Mouse (Mus musculus): ENCODE data around the gene Spata31d1a.

Spata31d1a gene

GRCm38 (mm10) chr13:59667763-59668162, 42.4 kb downstream of the Spata31d1a start:
- no peak for DNase-seq (ENCODE audit: low spot score)

GRCm38 (mm10) chr13:59663939-59664712, 46.0 kb downstream of the Spata31d1a start:
- no peak for DNase-seq (ENCODE audit: low spot score)

DNA sequence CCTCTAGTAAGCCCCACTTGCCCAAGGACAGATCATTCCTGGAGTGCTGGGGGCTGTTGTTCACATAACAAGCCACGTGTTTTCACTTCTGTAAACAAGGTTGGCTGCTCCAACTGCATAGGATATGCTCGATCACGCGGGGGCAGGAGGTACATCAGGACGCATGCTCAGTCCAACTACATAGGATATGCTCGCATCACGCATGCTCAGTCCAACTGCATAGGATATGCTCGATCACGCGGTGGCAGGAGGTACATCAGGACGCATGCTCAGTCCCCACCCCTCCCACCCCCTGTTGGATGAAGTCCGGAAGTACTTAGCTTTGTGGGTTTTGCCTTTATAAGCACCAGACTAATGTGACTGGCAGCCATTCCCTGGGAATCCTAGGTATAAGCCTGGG, 48.2 kb downstream of the Spata31d1a start:
- no peak for DNase-seq (ENCODE audit: low spot score)

- DNase-seq (ENCODE audit: low spot score) = no peak
These were observed 48.7 kb downstream of the Spata31d1a start for GRCm38 (mm10) chr13:59661387-59661786.

DNA sequence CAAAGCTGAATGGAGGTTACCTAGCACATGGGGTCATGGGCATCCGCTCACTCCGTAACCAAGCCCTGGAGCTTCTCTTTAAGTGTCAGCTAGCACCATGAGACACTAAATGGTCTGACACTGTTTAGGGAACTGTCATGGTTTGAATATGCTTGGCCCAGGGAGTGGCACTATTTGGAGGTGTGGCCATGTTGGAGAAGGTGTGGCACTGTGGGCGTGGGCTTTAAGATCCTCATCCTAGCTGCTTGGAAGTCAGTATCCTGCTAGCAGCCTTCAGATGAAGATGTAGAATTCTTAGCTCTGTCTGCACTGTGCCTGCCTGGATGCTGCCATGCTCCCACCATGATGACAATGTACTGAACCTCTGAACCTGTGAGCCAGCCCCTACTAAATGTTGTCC, 49.8 kb downstream of the Spata31d1a start:
- DNase-seq (ENCODE audit: low spot score) = no peak

GRCm38 (mm10) chr13:59657781-59658180, 52.3 kb downstream of the Spata31d1a start:
- DNase-seq (ENCODE audit: low spot score) = no peak

- DNase-seq (ENCODE audit: low spot score) = no peak
These were observed 53.1 kb downstream of the Spata31d1a start for GRCm38 (mm10) chr13:59656975-59657388.

DNA sequence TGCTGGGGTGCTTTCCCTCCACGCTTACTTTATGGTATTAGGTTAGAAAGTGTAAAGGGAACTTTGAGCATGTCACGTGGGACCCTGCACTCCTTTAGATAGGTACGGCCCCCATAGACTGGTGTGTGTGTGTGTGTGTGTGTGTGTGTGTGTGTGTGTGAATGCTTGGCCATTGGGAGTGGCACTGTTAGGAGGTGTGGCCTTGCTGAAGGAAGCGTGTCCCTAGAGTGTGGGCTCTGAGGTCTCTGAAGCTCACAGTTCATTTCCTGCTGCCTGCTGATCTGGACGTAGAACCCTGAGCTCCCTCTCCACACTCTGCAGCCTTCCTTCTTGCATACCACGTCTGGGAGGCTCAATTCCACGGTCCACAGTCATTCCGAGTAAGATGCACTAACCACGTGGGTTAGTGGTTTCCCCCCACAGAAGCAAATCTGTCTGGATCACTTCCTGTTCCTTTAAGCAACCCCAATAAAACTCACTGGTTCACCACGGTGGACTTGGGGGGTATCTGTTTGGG, 53.8 kb downstream of the Spata31d1a start:
- DNase-seq (ENCODE audit: low spot score) = no peak

DNA sequence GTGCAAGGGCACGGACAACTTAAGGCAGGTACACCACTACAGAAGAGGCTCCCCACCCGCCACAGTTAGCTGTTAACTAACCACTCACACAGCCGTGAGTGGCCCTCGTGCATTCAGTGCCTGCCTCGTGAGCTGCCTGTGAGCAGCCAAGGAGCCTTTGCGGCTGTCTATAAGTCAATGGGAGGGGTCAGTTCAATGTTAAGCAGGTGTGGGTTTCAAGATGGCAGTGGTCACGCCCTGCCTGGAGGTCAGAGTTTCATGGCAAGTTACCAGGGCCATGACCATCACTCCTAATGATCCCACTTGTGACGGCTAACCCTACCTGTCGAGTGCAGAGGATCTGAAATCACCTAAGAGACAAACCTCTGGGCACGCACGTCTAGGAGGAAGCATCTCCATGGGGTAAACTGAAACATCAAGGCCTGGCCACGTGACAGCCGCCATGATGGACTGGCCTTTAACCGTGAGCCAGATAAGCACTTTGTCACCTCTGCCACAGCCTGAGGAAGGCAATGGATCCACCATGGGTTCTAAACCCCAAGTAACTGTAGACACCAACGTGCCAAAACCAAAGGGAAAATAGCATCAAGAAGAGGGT, 54.3 kb downstream of the Spata31d1a start:
- no peak for DNase-seq (ENCODE audit: low spot score)

DNA sequence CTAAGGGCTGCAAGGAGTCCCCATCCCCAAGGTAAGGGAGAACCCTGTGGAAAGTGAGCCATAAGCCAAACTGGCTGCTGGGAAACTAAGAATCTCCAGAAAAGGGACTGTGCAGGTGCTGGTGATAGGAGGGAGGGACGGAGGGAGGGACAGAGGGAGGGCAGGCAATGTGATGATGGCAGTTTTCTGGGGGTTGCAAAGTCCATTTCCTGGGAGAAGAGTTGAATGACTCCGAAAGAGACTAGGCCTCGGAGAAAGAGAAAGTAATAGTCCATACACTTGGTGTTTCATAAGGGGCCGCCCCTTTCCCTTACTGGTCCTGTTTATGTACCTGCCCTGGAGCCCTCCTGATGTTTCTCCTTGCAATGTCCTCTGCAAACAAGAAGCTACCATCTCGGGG, 55.7 kb downstream of the Spata31d1a start:
- DNase-seq (ENCODE audit: low spot score) = no peak

DNA sequence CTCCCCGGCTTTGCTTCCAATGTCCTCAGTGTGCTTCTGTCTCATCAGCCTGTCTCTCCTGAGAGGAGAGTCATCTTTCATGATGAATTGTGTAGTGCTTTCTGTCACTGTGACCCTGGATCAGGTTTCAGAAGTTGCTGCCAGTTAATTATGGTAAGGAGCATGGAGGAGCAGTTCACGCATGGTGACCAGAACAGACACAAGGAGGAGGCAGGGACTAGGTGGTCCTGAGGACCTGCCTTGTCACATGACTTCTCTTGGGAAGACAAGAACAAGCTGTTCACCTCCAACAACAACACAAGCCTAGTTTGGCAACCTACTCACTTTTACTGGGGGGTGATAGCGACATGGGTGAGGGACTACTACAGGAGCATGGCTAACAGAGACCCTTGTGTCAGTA, 57.0 kb downstream of the Spata31d1a start:
- DNase-seq (ENCODE audit: low spot score) = no peak

- no peak for DNase-seq (ENCODE audit: low spot score)
These were observed 57.5 kb downstream of the Spata31d1a start for GRCm38 (mm10) chr13:59652651-59653050.
